Comparison of ENCODE assay signal across 16 mouse cellular contexts in the genomic region with DNA sequence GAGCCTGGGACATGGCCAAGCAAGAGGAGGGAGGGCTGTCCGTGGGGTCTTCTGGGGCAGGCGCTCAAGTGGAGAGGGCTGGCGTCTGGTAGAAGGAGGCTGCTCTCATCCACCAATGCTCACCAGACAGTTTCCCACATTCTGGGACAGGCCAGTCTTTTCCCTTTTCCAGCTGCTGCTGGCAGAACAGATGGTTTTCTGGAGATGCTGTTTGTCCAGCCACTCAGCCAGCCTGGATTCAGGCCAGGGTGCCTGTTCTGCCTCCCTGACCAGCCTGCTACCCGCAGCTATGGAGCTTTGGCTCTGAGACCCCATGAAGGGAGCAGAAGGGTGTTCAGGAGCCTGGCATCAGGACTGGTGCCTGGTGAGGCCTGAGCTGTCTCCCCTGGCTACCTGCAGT. TPM values are rescaled to one million over a fixed set of nuclear protein-coding genes. Genes with fewer than 3 reads are reported as not detected.
DNase-seq lines count a peak whose midpoint lies in the region; ATAC-seq and TF ChIP-seq lines count a peak whose summit lies in the region.
"Had no signal": no experiment of that assay in that cellular context is flagged by ENCODE, and none has a peak within 500 bp of the region (broad histone marks: within the 10 kb centered on the region; RNA-seq: fewer than 3 reads in every experiment).

No protein-coding gene starts in this region.

- H3K4me2 ChIP-seq in hindbrain, embryonic 12.5 days (replicated peaks): no peak overlapping the region
- no peak overlapping the region for H3K4me2 ChIP-seq in midbrain, embryonic 14.5 days (ENCODE audit: low read length)

- TF ChIP-seq CTCF in kidney, adult 2 months (conservative IDR thresholded peaks at IDR 0.05; ENCODE audit: insufficient read depth, insufficient read length, low read depth, low read length): no peak

- peak; percentile 53 for DNase-seq in retina, postnatal 1 day
- DNase-seq in retina, embryonic 14.5 days (ENCODE audit: low spot score): no peak
- no peak for DNase-seq in midbrain, embryonic 14.5 days
- no peak for DNase-seq in urinary bladder, postnatal 25 days (ENCODE audit: low spot score)
- no peak for DNase-seq in kidney, adult 2 months
- DNase-seq in layer of hippocampus, postnatal 25 days (ENCODE audit: extremely low spot score in 1 of 2, low spot score in 1 of 2): no peak
- DNase-seq: cerebellum, adult 18-20 months; heart, postnatal 4 days; kidney, adult 18-20 months; kidney, postnatal 4 days; liver; lung, adult 2 months; right cerebral cortex, postnatal 4 days had no signal

- H3K4me3 ChIP-seq in hindbrain, embryonic 12.5 days: no peak overlapping the region
- H3K4me3 ChIP-seq in midbrain, embryonic 14.5 days (replicated peaks; ENCODE audit: low read depth, low read length): no peak overlapping the region
- H3K4me3 ChIP-seq in kidney, adult 2 months (ENCODE audit: insufficient read depth, low read depth, low read length): no peak overlapping the region
- H3K4me3 ChIP-seq: heart, embryonic 10.5 days; megakaryocyte, embryonic 14.5 days had no signal

- TF ChIP-seq POLR2A in kidney, adult 2 months (IDR thresholded peaks at IDR 0.05; ENCODE audit: low read depth, low read length): no peak

- peak overlapping the region; percentile 82 for H3K27ac ChIP-seq in hindbrain, embryonic 12.5 days
- peak overlapping the region; percentile 67 for H3K27ac ChIP-seq in midbrain, embryonic 14.5 days (replicated peaks; ENCODE audit: low read depth, low read length)
- H3K27ac ChIP-seq in kidney, adult 2 months (ENCODE audit: insufficient read depth, low read depth, low read length): no peak overlapping the region
- H3K27ac ChIP-seq: heart, embryonic 10.5 days had no signal

- 39% methylated on average over 4 of the region's 4 CpGs for WGBS in hindbrain, embryonic 12.5 days
- 50% methylated on average over 4 of the region's 4 CpGs for WGBS in midbrain, embryonic 14.5 days
- WGBS in kidney, adult 2 months: 61% methylated on average over 4 of the region's 4 CpGs

- H3K9me3 ChIP-seq in hindbrain, embryonic 12.5 days (replicated peaks): no peaks in the 10 kb centered on the region
- no peaks in the 10 kb centered on the region for H3K9me3 ChIP-seq in midbrain, embryonic 14.5 days (ENCODE audit: control insufficient read depth, low read length)
- H3K9me3 ChIP-seq: heart, embryonic 10.5 days had no signal

- no peak overlapping the region for H3K9ac ChIP-seq in hindbrain, embryonic 12.5 days
- H3K9ac ChIP-seq in midbrain, embryonic 14.5 days (replicated peaks; ENCODE audit: low read length): no peak overlapping the region

- ATAC-seq in hindbrain, embryonic 12.5 days (ENCODE audit: low FRiP score): no peak
- no peak for ATAC-seq in midbrain, embryonic 14.5 days (ENCODE audit: low FRiP score, low TSS enrichment)

- H3K27me3 ChIP-seq in hindbrain, embryonic 12.5 days: no peaks in the 10 kb centered on the region
- no peaks in the 10 kb centered on the region for H3K27me3 ChIP-seq in midbrain, embryonic 14.5 days (ENCODE audit: control insufficient read depth, insufficient read depth, low read length)
- H3K27me3 ChIP-seq in kidney, adult 2 months (replicated peaks; ENCODE audit: control insufficient read depth, insufficient read depth, low read length): no peaks in the 10 kb centered on the region

- H3K4me1 ChIP-seq in hindbrain, embryonic 12.5 days: peaks cover 63% of the 10 kb centered on the region
- peaks cover 46% of the 10 kb centered on the region for H3K4me1 ChIP-seq in midbrain, embryonic 14.5 days (ENCODE audit: control insufficient read depth, insufficient read depth, low read length)
- no peaks in the 10 kb centered on the region for H3K4me1 ChIP-seq in kidney, adult 2 months (ENCODE audit: control insufficient read depth, insufficient read depth, low read length)

- H3K36me3 ChIP-seq in hindbrain, embryonic 12.5 days: no peaks in the 10 kb centered on the region
- H3K36me3 ChIP-seq in midbrain, embryonic 14.5 days (ENCODE audit: control insufficient read depth, insufficient read depth, low read length): no peaks in the 10 kb centered on the region
- H3K36me3 ChIP-seq in kidney, adult 2 months (ENCODE audit: control insufficient read depth, insufficient read depth, low read length): no peaks in the 10 kb centered on the region
- H3K36me3 ChIP-seq: heart, embryonic 10.5 days had no signal

RNA-seq across cellular contexts. Expression of a gene that starts 10.6 kb away (rescaled TPM):
- polyA plus RNA-seq in hindbrain, embryonic 12.5 days (2016; fragmentation: Nextera tagmentation; extraction: Ambion mirVana): 28.4 and 32.3 TPM in 2 replicates
- polyA plus RNA-seq in midbrain, embryonic 14.5 days (2014; fragmentation: Nextera tagmentation; extraction: Ambion mirVana): 7.3 and 12.2 TPM in 2 replicates
- polyA plus RNA-seq in kidney, adult 2 months (2012; rRNA removed): 2.6 and 2.8 TPM in 2 replicates
- 10 to 100 TPM; 27.4 to 28.3 TPM for total RNA-seq in layer of hippocampus, postnatal 25 days (2021)
